8 mouse cellular contexts compared by ENCODE assay signal in the genomic region with DNA sequence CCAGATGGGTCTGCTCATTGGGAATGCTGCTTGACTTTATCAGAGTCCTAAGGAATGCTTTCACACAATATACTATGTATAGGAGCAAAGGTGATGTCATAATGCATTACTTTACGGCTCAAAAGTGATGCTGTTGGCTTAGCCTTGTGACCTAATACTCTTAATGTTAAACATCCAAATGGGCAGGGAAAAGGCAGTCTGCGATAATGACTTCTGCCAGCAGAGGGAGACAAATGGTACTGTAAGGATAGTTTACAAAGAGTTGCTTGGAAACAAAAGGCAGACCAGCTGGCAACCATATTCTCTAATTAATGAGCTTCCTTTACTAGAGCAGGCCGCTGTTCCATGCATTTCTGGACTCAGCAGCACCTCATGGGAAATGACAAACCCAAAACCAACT. TPM values are rescaled to one million over a fixed set of nuclear protein-coding genes. Genes with fewer than 3 reads are reported as not detected.
DNase-seq lines count a peak whose midpoint lies in the region; ATAC-seq lines count a peak whose summit lies in the region.

No protein-coding gene starts in this region.

- 8% methylated on average over 3 of the region's 3 CpGs for WGBS in intestine, embryonic 14.5 days

- no peak overlapping the region for H3K4me2 ChIP-seq in intestine, embryonic 14.5 days (ENCODE audit: low read length)

- H3K36me3 ChIP-seq in intestine, embryonic 14.5 days (ENCODE audit: control insufficient read depth, insufficient read depth, low read length): peaks cover 22% of the 10 kb centered on the region; the same call in 1 of the 2 replicates

- H3K4me1 ChIP-seq in intestine, embryonic 14.5 days (replicated peaks; ENCODE audit: control insufficient read depth, insufficient read depth, low read length): no peaks in the 10 kb centered on the region

- peak; percentile 84 for DNase-seq in ZHBTc4 (ENCODE audit: low read depth, low spot score)
- DNase-seq in cerebellum, postnatal 10 days: peak; percentile 94 to 96
- DNase-seq in frontal cortex, postnatal 36 days (ENCODE audit: low spot score in 2 of 2): peak; percentile 77 to 92
- peak; percentile 97 for DNase-seq in intestine, embryonic 14.5 days (ENCODE audit: low spot score)
- DNase-seq in left cerebral cortex, adult 8-10 months (ENCODE audit: low spot score in 2 of 2): peak; percentile 57 to 71
- peak; percentile 87 for DNase-seq in mesoderm, embryonic 11.5 days (ENCODE audit: low read depth, low spot score)
- DNase-seq in right cerebral cortex, postnatal 4 days: peak; percentile 87

- ATAC-seq in intestine, embryonic 14.5 days (replicated peaks; ENCODE audit: low FRiP score, low TSS enrichment, low read depth): 0 out of 2 replicates have a peak, but pooled peaks have one; percentile 38
- no peak; the same call in 1 of the 2 replicates for ATAC-seq in erythroid progenitor cell, adult 5-6 weeks (replicated peaks; ENCODE audit: low FRiP score, poor library complexity, severe bottlenecking)

- H3K27ac ChIP-seq in intestine, embryonic 14.5 days (ENCODE audit: low read depth): peak overlapping the region; percentile 7; the same call in 1 of the 2 replicates

- no peaks in the 10 kb centered on the region for H3K27me3 ChIP-seq in intestine, embryonic 14.5 days (replicated peaks; ENCODE audit: control insufficient read depth, insufficient read depth, low read length)

- H3K9me3 ChIP-seq in intestine, embryonic 14.5 days (ENCODE audit: control insufficient read depth, low read length): no peaks in the 10 kb centered on the region

- no peak overlapping the region for H3K4me3 ChIP-seq in intestine, embryonic 14.5 days (ENCODE audit: low read depth, low read length)

- no peak overlapping the region for H3K9ac ChIP-seq in intestine, embryonic 14.5 days (ENCODE audit: low read length)

RNA-seq across cellular contexts. Expression of a gene that starts 35.7 kb away (rescaled TPM):
- polyA plus RNA-seq in intestine, embryonic 14.5 days (2014; fragmentation: Nextera tagmentation; extraction: Ambion mirVana): 0.97 and 1.9 TPM in 2 replicates
- 10 to 100 TPM in 2 of 4 experiments, 1 to 10 TPM in 2; 1.6 to 13.4 (median 6.3) TPM for total RNA-seq in left cerebral cortex, adult 8-10 months (2022)
- not detected in 2 replicates for total RNA-seq in erythroid progenitor cell, adult 5-6 weeks (2015; ENCODE audit: low replicate concordance)
- not detected in 2 replicates for total RNA-seq in erythroid progenitor cell, adult 5-6 weeks (2017; ENCODE audit: low replicate concordance)

RNA-seq across cellular contexts. Expression of a gene that starts 51.0 kb away (rescaled TPM):
- polyA plus RNA-seq in intestine, embryonic 14.5 days (2014; fragmentation: Nextera tagmentation; extraction: Ambion mirVana): 0.31 TPM in 1 of 2 replicates, not detected in the other
- total RNA-seq in left cerebral cortex, adult 8-10 months (2022): not detected
- not detected in 2 replicates for total RNA-seq in erythroid progenitor cell, adult 5-6 weeks (2015; ENCODE audit: low replicate concordance)
- total RNA-seq in erythroid progenitor cell, adult 5-6 weeks (2017; ENCODE audit: low replicate concordance): not detected in 2 replicates
